Mouse (Mus musculus): ENCODE measurements at regions not wholly inside any gene's neighbourhood (a gene's known extent, or its start where the extent isn't known, plus 50 kb on each side); places are given as distances from the start of the nearest gene placed in this dataset.

DNA sequence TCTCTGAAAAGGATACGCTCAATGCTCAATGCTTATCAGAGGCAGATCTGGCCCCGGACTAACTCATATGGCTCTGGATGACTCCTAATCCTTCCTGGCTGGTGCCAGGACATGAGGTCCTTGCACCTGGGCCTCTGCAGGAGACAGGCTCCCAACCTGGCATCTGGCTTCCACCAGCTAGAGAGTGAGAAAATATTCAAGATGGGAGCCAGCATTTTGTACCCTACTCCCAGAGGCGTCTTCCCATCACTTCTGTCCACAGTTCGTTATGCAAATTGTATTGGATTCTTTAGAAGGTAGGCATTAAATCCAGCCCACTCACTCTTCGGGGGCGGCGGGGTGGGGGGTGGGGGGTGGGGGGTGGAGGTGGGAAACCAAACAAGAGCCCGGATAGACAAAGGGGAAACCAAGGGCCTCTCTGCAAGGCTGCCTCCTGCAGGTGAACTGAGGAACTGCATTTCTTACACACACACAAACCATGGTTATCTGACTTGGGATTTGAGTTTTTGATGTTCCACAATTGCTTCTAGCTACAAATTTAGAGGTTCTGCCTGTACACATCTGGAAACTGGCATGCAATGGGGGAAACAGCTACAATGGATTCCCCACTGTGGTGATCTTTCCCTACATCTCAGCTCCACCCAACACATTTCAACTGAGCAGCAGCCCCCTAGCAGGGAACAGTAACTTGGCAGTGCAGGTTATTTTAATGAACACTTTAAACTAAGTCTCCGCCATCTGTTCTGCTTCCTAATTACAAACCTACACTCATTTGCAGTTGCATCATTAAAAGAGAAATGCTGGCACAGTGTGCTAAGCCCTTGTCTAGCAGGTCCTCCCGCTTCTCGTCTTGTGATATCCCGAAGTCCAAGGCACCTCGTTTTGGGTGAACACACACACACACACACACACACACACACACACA is 390.2 kb downstream of the Med10 start:
- H3K36me3 ChIP-seq (ENCODE audit: control insufficient read depth, insufficient read depth, low read length) = no peaks in the 10 kb centered on the region
- H3K27ac ChIP-seq (ENCODE audit: low read depth, low read length) = no peak overlapping the region
- no peak overlapping the region for H3K4me3 ChIP-seq (ENCODE audit: low read depth, low read length)
- no peaks in the 10 kb centered on the region for H3K4me1 ChIP-seq (replicated peaks; ENCODE audit: control insufficient read depth, insufficient read depth, low read length)
- WGBS = 73% methylated on average over 13 of the region's 13 CpGs
- DNase-seq (ENCODE audit: low spot score) (no peak), ATAC-seq (replicated peaks; ENCODE audit: low FRiP score) (no peak)
- H3K27me3 ChIP-seq (replicated peaks; ENCODE audit: control insufficient read depth, insufficient read depth, low read length) = no peaks in the 10 kb centered on the region
- no peaks in the 10 kb centered on the region for H3K9me3 ChIP-seq (ENCODE audit: control insufficient read depth, low read length)
- no peak overlapping the region for H3K4me2 ChIP-seq
- H3K9ac ChIP-seq (ENCODE audit: low read depth, low read length) = no peak overlapping the region

DNA sequence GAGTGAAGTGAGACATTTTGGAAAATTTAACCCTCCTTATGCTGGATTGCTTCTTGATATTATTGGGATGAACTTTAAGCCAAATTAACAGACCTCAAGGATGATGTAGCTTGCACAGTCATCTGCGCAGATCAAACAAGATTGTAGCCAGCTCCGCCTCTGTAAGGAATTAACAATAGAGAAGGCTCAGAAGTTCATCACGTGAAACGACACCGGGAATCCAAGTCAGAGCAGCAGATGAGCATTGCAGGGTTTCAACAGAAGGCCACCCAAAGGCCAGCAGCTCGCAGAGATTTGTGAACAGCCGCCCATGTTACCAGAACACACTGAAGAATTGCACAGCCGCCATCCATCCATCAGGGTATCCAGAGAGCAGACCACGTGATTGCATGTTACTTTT is 391.1 kb downstream of the Med10 start:
- H3K4me3 ChIP-seq (ENCODE audit: low read depth, low read length) = no peak overlapping the region
- H3K9ac ChIP-seq (ENCODE audit: low read depth, low read length) = no peak overlapping the region

DNA sequence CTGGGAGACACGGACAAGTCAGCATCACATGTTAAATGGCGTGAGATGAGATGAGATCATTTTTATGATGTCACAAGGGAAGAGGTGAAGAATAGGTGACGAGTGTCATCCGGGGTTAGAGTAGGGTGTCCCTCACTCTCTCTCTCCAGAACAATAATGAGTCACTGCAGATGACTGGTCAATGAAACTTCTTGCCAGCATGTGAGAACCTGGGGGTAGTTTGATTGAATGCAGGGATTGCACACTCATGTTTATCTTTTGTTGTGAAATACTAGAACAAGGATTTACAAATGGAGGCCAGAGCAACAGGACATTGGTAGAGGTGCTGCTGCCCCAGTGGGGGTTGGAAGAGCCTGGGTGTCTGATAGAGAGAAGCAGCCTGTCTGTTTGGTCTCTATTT is 393.7 kb downstream of the Med10 start:
- no peaks in the 10 kb centered on the region for H3K36me3 ChIP-seq (ENCODE audit: control insufficient read depth, insufficient read depth, low read length)
- H3K4me1 ChIP-seq (replicated peaks; ENCODE audit: control insufficient read depth, insufficient read depth, low read length) = no peaks in the 10 kb centered on the region
- H3K27ac ChIP-seq (ENCODE audit: low read depth, low read length) = no peak overlapping the region
- H3K4me2 ChIP-seq = no peak overlapping the region
- H3K4me3 ChIP-seq (ENCODE audit: low read depth, low read length) = no peak overlapping the region
- ATAC-seq (replicated peaks; ENCODE audit: low FRiP score) (no peak), DNase-seq (ENCODE audit: low spot score) (no peak)
- no peak overlapping the region for H3K9ac ChIP-seq (ENCODE audit: low read depth, low read length)
- H3K27me3 ChIP-seq (replicated peaks; ENCODE audit: control insufficient read depth, insufficient read depth, low read length) = no peaks in the 10 kb centered on the region
- no peaks in the 10 kb centered on the region for H3K9me3 ChIP-seq (ENCODE audit: control insufficient read depth, low read length)
- 71% methylated on average over 4 of the region's 4 CpGs for WGBS

More for the DNA sequence above, 391.1 kb downstream of the Med10 start:
- no peaks in the 10 kb centered on the region for H3K27me3 ChIP-seq (replicated peaks; ENCODE audit: control insufficient read depth, insufficient read depth, low read length)
- H3K9me3 ChIP-seq (ENCODE audit: control insufficient read depth, low read length) = no peaks in the 10 kb centered on the region
- H3K4me2 ChIP-seq = no peak overlapping the region
- H3K36me3 ChIP-seq (ENCODE audit: control insufficient read depth, insufficient read depth, low read length) = no peaks in the 10 kb centered on the region
- DNase-seq (ENCODE audit: low spot score) (no peak), ATAC-seq (replicated peaks; ENCODE audit: low FRiP score) (no peak)
- no peak overlapping the region for H3K27ac ChIP-seq (ENCODE audit: low read depth, low read length)
- WGBS = 83% methylated on average over 9 of the region's 9 CpGs
- H3K4me1 ChIP-seq (replicated peaks; ENCODE audit: control insufficient read depth, insufficient read depth, low read length) = no peaks in the 10 kb centered on the region

DNA sequence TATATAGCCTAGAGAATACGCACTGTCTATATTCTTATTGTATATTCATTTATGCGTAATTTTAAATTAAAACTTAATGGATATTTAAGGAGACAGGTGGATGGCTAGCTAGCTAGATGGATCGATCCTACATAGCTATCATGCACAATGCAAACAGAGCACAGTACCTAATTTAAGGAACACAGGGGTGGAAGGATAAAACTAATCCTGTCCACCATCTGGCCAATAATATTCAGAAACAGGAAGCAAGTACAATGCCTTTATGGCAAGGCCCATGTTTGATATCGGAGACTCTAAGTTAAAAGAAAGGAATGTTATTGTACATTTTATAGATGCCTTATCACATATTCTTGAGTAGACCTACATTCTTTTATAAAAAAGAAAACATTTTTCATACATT is 396.4 kb downstream of the Med10 start:
- H3K9ac ChIP-seq (ENCODE audit: low read depth, low read length) = no peak overlapping the region
- no peak for ATAC-seq (replicated peaks; ENCODE audit: low FRiP score)

DNA sequence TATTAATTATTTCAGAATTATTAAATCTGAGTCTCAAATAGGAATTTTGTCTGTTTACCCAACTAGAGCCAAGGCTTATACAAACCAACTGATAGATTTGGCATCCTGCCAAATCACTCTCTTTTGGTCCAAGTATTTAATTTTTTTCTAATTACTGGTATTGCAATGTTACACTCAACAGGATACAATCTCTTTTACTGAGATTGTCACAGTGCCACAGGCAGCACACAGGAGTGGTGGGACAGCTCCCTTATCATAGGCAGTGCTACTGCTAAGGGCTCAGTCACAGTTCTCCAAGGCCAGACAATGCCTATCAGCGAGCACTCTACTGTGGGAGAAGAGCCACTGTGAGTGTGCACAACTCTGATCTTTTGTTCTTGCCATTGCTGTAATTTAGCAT is 396.9 kb downstream of the Med10 start:
- Histone ChIP-seq H3K9ac (ENCODE audit: low read depth, low read length) (no peak overlapping the region), H3K36me3 (ENCODE audit: control insufficient read depth, insufficient read depth, low read length) (no peaks in the 10 kb centered on the region), H3K4me2 (no peak overlapping the region), H3K4me3 (ENCODE audit: low read depth, low read length) (no peak overlapping the region), H3K9me3 (ENCODE audit: control insufficient read depth, low read length) (no peaks in the 10 kb centered on the region), H3K27me3 (replicated peaks; ENCODE audit: control insufficient read depth, insufficient read depth, low read length) (no peaks in the 10 kb centered on the region), H3K4me1 (replicated peaks; ENCODE audit: control insufficient read depth, insufficient read depth, low read length) (no peaks in the 10 kb centered on the region), H3K27ac (ENCODE audit: low read depth, low read length) (no peak overlapping the region)
- no peak for DNase-seq (ENCODE audit: low spot score)
- no peak for ATAC-seq (replicated peaks; ENCODE audit: low FRiP score)
- WGBS = 81% methylated on average over 1 of the region's 1 CpGs

More for the DNA sequence above, 396.4 kb downstream of the Med10 start:
- Histone ChIP-seq H3K4me3 (ENCODE audit: low read depth, low read length) (no peak overlapping the region), H3K4me2 (no peak overlapping the region), H3K9me3 (ENCODE audit: control insufficient read depth, low read length) (no peaks in the 10 kb centered on the region), H3K4me1 (replicated peaks; ENCODE audit: control insufficient read depth, insufficient read depth, low read length) (no peaks in the 10 kb centered on the region), H3K36me3 (ENCODE audit: control insufficient read depth, insufficient read depth, low read length) (no peaks in the 10 kb centered on the region), H3K27ac (ENCODE audit: low read depth, low read length) (no peak overlapping the region), H3K27me3 (replicated peaks; ENCODE audit: control insufficient read depth, insufficient read depth, low read length) (no peaks in the 10 kb centered on the region)
- DNase-seq (ENCODE audit: low spot score) = no peak
- WGBS = 84% methylated on average over 4 of the region's 4 CpGs

DNA sequence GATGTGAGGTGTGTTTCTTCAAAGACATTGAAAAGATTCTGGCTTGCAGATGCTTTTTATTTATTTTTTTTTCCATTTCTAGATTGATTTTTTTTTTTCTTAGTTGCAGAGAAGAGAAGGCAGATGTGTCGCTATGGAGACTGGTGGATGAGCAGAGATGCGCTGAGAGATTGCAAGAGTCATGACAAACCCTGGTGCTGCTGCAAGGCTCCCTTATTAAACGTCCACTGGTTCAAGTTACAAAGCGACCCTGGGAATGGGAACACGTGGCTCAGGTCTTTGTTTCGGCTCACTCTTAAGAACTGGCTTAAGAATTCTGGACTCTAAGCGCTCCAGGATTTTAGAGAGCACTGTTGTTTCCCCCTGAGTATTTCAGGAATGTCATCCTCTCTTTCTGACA is 403.1 kb downstream of the Med10 start:
- 72% methylated on average over 7 of the region's 7 CpGs for WGBS
- H3K9me3 ChIP-seq (ENCODE audit: control insufficient read depth, low read length) = no peaks in the 10 kb centered on the region
- H3K4me1 ChIP-seq (replicated peaks; ENCODE audit: control insufficient read depth, insufficient read depth, low read length) = no peaks in the 10 kb centered on the region
- H3K4me2 ChIP-seq = no peak overlapping the region
- no peaks in the 10 kb centered on the region for H3K36me3 ChIP-seq (ENCODE audit: control insufficient read depth, insufficient read depth, low read length)
- DNase-seq (ENCODE audit: low spot score) (no peak), ATAC-seq (replicated peaks; ENCODE audit: low FRiP score) (no peak)
- H3K27me3 ChIP-seq (replicated peaks; ENCODE audit: control insufficient read depth, insufficient read depth, low read length) = no peaks in the 10 kb centered on the region
- no peak overlapping the region for H3K9ac ChIP-seq (ENCODE audit: low read depth, low read length)
- no peak overlapping the region for H3K4me3 ChIP-seq (ENCODE audit: low read depth, low read length)
- H3K27ac ChIP-seq (ENCODE audit: low read depth, low read length) = no peak overlapping the region

DNA sequence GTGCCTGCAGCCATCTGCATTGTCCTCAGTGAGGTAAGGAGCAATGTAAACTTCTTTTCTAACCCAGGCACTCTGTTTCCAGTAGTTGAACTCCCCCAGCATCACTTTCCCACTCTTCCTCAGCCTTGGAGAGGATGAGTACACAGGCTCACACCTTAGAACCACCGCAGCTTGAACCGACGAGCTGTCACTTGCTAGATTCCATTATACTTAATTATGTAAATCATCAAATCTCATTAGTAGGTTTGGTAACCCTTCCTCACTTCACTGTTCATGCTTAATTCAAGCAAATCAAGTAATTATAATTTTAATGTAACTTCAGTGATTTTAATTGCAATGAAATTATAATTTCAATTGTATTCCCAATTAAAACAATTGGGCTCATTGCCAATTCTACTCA is 408.0 kb downstream of the Med10 start:
- ATAC-seq (replicated peaks; ENCODE audit: low FRiP score) = no peak

DNA sequence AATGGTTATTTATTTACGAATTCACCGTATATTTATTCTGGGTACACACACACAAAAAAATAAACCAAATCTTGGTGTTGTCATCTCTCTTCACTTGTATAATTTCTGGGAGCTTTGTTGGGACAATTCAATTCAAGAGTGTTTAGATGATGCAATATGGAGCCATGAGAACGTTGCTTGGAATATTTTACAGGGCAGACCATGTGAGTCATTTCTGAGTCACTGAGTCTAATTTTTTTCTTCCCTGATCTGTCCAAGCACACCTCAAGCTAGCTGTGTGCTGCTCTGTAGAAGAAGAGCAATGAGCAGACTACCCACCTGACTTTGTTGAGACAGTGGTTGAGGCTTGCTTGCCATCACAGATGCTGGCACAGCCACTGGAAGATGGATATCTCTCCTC is 410.8 kb downstream of the Med10 start:
- H3K4me2 ChIP-seq = no peak overlapping the region
- H3K9ac ChIP-seq (ENCODE audit: low read depth, low read length) = no peak overlapping the region
- no peak for DNase-seq (ENCODE audit: low spot score)
- no peak for ATAC-seq (replicated peaks; ENCODE audit: low FRiP score)
- H3K36me3 ChIP-seq (ENCODE audit: control insufficient read depth, insufficient read depth, low read length) = no peaks in the 10 kb centered on the region
- no peaks in the 10 kb centered on the region for H3K9me3 ChIP-seq (ENCODE audit: control insufficient read depth, low read length)
- no peaks in the 10 kb centered on the region for H3K27me3 ChIP-seq (replicated peaks; ENCODE audit: control insufficient read depth, insufficient read depth, low read length)
- no peak overlapping the region for H3K4me3 ChIP-seq (ENCODE audit: low read depth, low read length)
- no peaks in the 10 kb centered on the region for H3K4me1 ChIP-seq (replicated peaks; ENCODE audit: control insufficient read depth, insufficient read depth, low read length)
- H3K27ac ChIP-seq (ENCODE audit: low read depth, low read length) = no peak overlapping the region
- 84% methylated on average over 3 of the region's 3 CpGs for WGBS

More for the DNA sequence above, 408.0 kb downstream of the Med10 start:
- Histone ChIP-seq H3K4me3 (ENCODE audit: low read depth, low read length) (no peak overlapping the region), H3K27me3 (replicated peaks; ENCODE audit: control insufficient read depth, insufficient read depth, low read length) (no peaks in the 10 kb centered on the region), H3K4me1 (replicated peaks; ENCODE audit: control insufficient read depth, insufficient read depth, low read length) (no peaks in the 10 kb centered on the region), H3K27ac (ENCODE audit: low read depth, low read length) (no peak overlapping the region), H3K9ac (ENCODE audit: low read depth, low read length) (no peak overlapping the region), H3K36me3 (ENCODE audit: control insufficient read depth, insufficient read depth, low read length) (no peaks in the 10 kb centered on the region), H3K4me2 (no peak overlapping the region), H3K9me3 (ENCODE audit: control insufficient read depth, low read length) (no peaks in the 10 kb centered on the region)
- no peak for DNase-seq (ENCODE audit: low spot score)
- WGBS = 69% methylated on average over 3 of the region's 3 CpGs

DNA sequence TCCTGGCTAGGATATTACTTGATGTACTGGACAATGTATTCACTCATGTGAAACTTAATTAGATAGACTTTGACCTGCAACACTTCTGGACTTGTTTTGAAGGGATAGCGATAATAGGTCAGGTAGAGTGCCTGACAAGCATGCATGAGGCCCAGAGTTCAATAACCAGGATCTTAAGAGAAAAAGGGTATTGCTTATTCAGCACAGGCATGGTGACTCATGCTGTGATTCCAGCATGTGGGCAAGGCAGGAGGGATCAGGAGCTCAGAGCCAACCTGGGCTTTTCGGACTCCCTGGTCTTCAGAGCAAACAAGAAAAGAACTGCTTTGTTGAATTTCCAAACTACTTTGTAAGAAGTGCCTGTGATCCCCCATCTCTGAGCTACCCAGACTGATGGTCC is 411.4 kb downstream of the Med10 start:
- Histone ChIP-seq H3K9ac (ENCODE audit: low read depth, low read length) (no peak overlapping the region), H3K27ac (ENCODE audit: low read depth, low read length) (no peak overlapping the region), H3K9me3 (ENCODE audit: control insufficient read depth, low read length) (no peaks in the 10 kb centered on the region), H3K4me1 (replicated peaks; ENCODE audit: control insufficient read depth, insufficient read depth, low read length) (no peaks in the 10 kb centered on the region), H3K27me3 (replicated peaks; ENCODE audit: control insufficient read depth, insufficient read depth, low read length) (no peaks in the 10 kb centered on the region), H3K4me3 (ENCODE audit: low read depth, low read length) (no peak overlapping the region), H3K36me3 (ENCODE audit: control insufficient read depth, insufficient read depth, low read length) (no peaks in the 10 kb centered on the region), H3K4me2 (no peak overlapping the region)
- DNase-seq (ENCODE audit: low spot score) (no peak), ATAC-seq (replicated peaks; ENCODE audit: low FRiP score) (no peak)
- 82% methylated on average over 2 of the region's 2 CpGs for WGBS
